ENCODE assay signal across 8 mouse cellular contexts in genomic region chr14:31433851-31434360, GRCm38 (mm10). TPM values are rescaled to one million over a fixed set of nuclear protein-coding genes. Genes with fewer than 3 reads are reported as not detected.
DNase-seq lines count a peak whose midpoint lies in the region; ATAC-seq lines count a peak whose summit lies in the region.

No protein-coding gene starts in this region.

- H3K4me1 ChIP-seq in forebrain, embryonic 12.5 days, result peaks cover 15% of the 10 kb centered on the region; the same call in 1 of the 2 replicates

- ATAC-seq in forebrain, embryonic 12.5 days (ENCODE audit: low FRiP score), result no peak
- no peak for ATAC-seq in frontal cortex, adult (ENCODE audit: low TSS enrichment)

- WGBS in forebrain, embryonic 12.5 days, result 34% methylated on average over 7 of the region's 7 CpGs

- peak; percentile 48 to 51 for DNase-seq in heart, adult 9 months (ENCODE audit: low spot score in 2 of 2)
- DNase-seq in heart, adult 8-10 months (ENCODE audit: low spot score), result no peak
- DNase-seq in kidney, adult 18-20 months, result peak; percentile 67
- peak; percentile 38 for DNase-seq in lung, postnatal 10 days
- no peak for DNase-seq in urinary bladder, postnatal 25 days (ENCODE audit: low spot score)
- no peak for DNase-seq in thymus, postnatal 14 days

- no peaks in the 10 kb centered on the region for H3K9me3 ChIP-seq in forebrain, embryonic 12.5 days

- peak overlapping the region; percentile 15; the same call in 1 of the 2 replicates for H3K4me3 ChIP-seq in forebrain, embryonic 12.5 days (replicated peaks)

- H3K36me3 ChIP-seq in forebrain, embryonic 12.5 days (replicated peaks), result no peaks in the 10 kb centered on the region; the same call in 1 of the 2 replicates

- H3K27me3 ChIP-seq in forebrain, embryonic 12.5 days, result peaks cover 11% of the 10 kb centered on the region

- H3K27ac ChIP-seq in forebrain, embryonic 12.5 days, result no peak overlapping the region

- peak overlapping the region; percentile 83 for H3K4me2 ChIP-seq in forebrain, embryonic 12.5 days

- no peak overlapping the region for H3K9ac ChIP-seq in forebrain, embryonic 12.5 days

RNA-seq across cellular contexts. Expression of gene Sh3bp5, which starts 2.0 kb away (rescaled TPM):
- total RNA-seq in heart, adult 8-10 months (2022), result 10 to 100 TPM; 38.6 to 50.6 (median 50.1) TPM
- polyA plus RNA-seq in forebrain, embryonic 12.5 days (2016; fragmentation: Nextera tagmentation; extraction: Ambion mirVana), result 37.7 and 39.1 TPM in 2 replicates

Comparison
In these comparisons a context has a peak if more than half of its experiments do, and no peak if none do; other contexts are left out.
1. DNase-seq: peak in heart, adult 9 months (2 of 2), kidney, adult 18-20 months (single experiment) and lung, postnatal 10 days (single experiment); none in heart, adult 8-10 months (single experiment), urinary bladder, postnatal 25 days (single experiment) and thymus, postnatal 14 days (single experiment).